Mouse (Mus musculus) G1E (cell line): ENCODE measurements at regions not wholly inside any gene's neighbourhood (a gene's known extent, or its start where the extent isn't known, plus 50 kb on each side); places are given as distances from the start of the nearest gene placed in this dataset.

Source experiments
- CTCF ChIP-seq: IDR thresholded peaks from 2 replicates; pipeline ENCODE4 v1.5.1; 2012; ENCODE audit warnings: low read depth, low read length, inconsistent platforms, mixed read lengths
- GATA1 ChIP-seq: IDR thresholded peaks from 2 replicates; pipeline ENCODE4 v1.6.1; 2012; ENCODE audit warnings: borderline replicate concordance, low read length, inconsistent platforms, mixed read lengths

DNA sequence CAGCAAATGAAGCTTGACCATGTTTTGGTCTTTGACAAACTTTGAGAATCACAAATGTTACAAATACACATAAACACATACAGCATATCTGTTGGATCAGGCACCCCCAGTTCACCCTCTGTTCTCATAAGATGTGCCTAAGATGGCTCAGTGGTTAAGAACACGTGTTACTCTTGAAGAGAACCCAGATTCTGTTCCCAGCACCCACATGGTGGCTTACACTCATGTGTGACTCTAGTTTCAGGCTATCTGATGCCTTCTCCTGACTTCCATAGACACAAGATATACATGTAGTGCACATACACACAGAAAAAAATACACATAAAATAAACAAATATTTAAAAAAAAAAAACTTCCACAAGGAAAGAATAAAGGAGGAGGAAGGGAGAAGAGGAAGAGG, 191.7 kb downstream of the Gm11361 start:
- no peak for TF ChIP-seq CTCF
- TF ChIP-seq GATA1, result no peak
